Mouse (Mus musculus) midbrain, embryonic 16.5 days (tissue): ENCODE results near the gene Sec24c. TPM values are rescaled to one million over a fixed set of nuclear protein-coding genes. Genes with fewer than 3 reads are reported as not detected.
A peak's percentile ranks its signal among the peaks of the same experiment; 100 is the strongest.
"Not testable (repeated sequence)": the region's sequence is repeated elsewhere in the genome, so short reads cannot be mapped to it uniquely, and the experiment has no call there.

ENCODE experiments used
- ATAC-seq: fragments of 200-750 bp; cut with Nextera tagmentation; 2 replicates; pipeline ENCODE4 v1.8.0; 2017; ENCODE audit warnings: moderate TSS enrichment
- H3K27ac ChIP-seq: fragments of 300-500 bp; sonication (generic); 2 replicates; pipeline ENCODE4 v1.5.1; 2014; ENCODE audit warnings: mild to moderate bottlenecking, low read length, mixed read lengths
- H3K27me3 ChIP-seq: fragments of 300-500 bp; sonication (generic); 2 replicates; pipeline ENCODE4 v1.6.1; 2014; ENCODE audit warnings: low read depth, low read length, mixed read lengths; ENCODE audit not compliant: control insufficient read depth, insufficient read depth
- H3K36me3 ChIP-seq: fragments of 300-500 bp; sonication (generic); 2 replicates; pipeline ENCODE4 v1.6.1; 2014; ENCODE audit warnings: mild to moderate bottlenecking, low read length, moderate library complexity, mixed read lengths; ENCODE audit not compliant: control insufficient read depth, insufficient read depth
- H3K4me1 ChIP-seq: fragments of 300-500 bp; sonication (generic); 2 replicates; pipeline ENCODE4 v1.6.1; 2014; ENCODE audit warnings: mild to moderate bottlenecking, low read length, mixed read lengths; ENCODE audit not compliant: control insufficient read depth, insufficient read depth
- H3K4me2 ChIP-seq: fragments of 300-500 bp; sonication (generic); 2 replicates; pipeline ENCODE4 v1.6.1; 2014; ENCODE audit warnings: mild to moderate bottlenecking, low read length, mixed read lengths
- H3K4me3 ChIP-seq: fragments of 300-500 bp; sonication (generic); 2 replicates; pipeline ENCODE4 v1.5.1; 2014; ENCODE audit warnings: low read depth, mild to moderate bottlenecking, low read length, moderate library complexity, mixed read lengths
- H3K9ac ChIP-seq: fragments of 300-500 bp; sonication (generic); 2 replicates; pipeline ENCODE4 v1.6.1; 2014; ENCODE audit warnings: low read depth, low read length, mixed read lengths
- H3K9me3 ChIP-seq: fragments of 300-500 bp; sonication (generic); replicated peaks from 2 replicates; pipeline ENCODE4 v1.6.1; 2014; ENCODE audit warnings: mild to moderate bottlenecking, low read length, mixed read lengths; ENCODE audit not compliant: control insufficient read depth, poor library complexity, severe bottlenecking
- WGBS: fragments of 180-500 bp; shearing (Covaris S2); extraction: QIAGEN DNeasy Blood & Tissue Kit; methylation state at CpG from one replicate; pipeline ENCODE4 v1.1.7; 2014; 5-methylcytosine and 5-hydroxymethylcytosine counted together
- polyA plus RNA-seq: library from polyadenylated mRNA; unstranded; fragments of >200 nt; fragmentation: Nextera tagmentation; extraction: Ambion mirVana; gene quantifications from 2 replicates; pipeline ENCODE4 v1.2.1, GENCODE M21; 2015

Sec24c gene
- 89.9 and 92.9 TPM in 2 replicates for polyA plus RNA-seq

DNA sequence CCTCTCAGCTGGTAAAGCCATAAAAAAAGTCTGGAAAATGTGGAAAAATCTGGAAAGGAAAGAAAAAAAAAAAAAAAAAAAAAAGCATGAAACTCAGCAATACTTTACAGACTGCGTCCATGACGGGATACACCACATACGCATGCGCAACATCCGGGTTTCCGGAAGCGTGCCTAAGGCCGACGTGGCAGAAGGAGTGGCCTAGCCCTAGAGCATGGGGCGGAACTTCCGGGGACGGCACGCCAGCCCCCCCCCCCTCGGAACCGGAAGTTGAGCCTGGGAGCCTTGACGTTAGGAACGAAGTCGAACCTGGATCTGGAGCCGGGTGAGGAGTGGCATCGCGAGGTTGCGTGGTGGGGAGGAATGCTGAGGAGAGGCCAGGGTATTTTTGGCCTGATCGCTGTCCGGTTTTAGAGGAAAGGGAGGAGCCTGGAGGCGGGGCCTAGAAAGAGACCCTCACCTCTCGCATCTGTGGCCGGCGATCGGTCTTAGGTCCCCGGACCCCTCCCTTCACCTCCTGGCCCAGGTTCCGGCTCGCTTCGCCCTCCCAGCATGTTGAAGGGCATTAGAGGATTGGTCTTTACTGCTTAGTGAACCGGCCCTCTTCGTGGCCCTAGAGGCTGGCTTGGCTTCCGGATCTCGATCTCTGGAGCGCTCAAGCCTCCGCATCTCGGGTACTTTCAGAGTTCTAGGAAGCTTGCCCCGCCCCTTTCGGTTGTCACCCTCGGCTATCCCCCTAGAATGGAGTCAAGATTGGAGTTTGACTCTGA lies at the start of gene Sec24c:
TSS of gene Sec24c (plus strand) at position 245 of the 770 bp plus-strand sequence.
- peak within 1 kb of the TSS; percentile 91 for H3K4me2 ChIP-seq
- peak within 1 kb of the TSS; percentile 79 for H3K4me3 ChIP-seq
- ATAC-seq, result peak; percentile 96
- H3K4me1 ChIP-seq, result peaks cover 18% of the 10 kb centered on the region
- no peaks in the 10 kb centered on the region for H3K9me3 ChIP-seq
- H3K27me3 ChIP-seq, result no peaks in the 10 kb centered on the region
- peaks cover 25% of the 10 kb centered on the region for H3K36me3 ChIP-seq
- H3K27ac ChIP-seq, result peak within 1 kb of the TSS; percentile 77
- H3K9ac ChIP-seq, result peak within 1 kb of the TSS; percentile 62
- WGBS, result 0% methylated on average over 39 of the region's 43 CpGs

DNA sequence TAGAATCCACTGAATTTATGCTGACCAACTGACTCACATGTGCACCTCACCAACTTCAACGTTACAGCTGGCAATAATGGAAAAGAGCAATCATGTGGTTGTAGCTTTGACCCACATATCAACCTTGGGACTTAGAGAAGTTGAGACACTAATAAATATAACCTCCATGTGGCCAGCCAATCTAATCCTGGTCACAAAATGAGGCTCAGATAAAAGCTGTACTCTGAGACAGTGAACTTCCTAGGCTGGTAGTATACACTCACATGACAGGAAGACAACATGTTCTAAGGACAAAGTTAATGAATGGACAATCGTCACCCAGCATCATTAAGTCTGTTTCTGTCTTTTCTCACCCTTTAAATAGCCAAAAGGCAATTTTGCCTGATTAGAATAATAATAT lies 47.7 kb upstream of the Sec24c start:
- H3K4me1 ChIP-seq, result no peaks in the 10 kb centered on the region
- no peaks in the 10 kb centered on the region for H3K27me3 ChIP-seq
- H3K4me3 ChIP-seq, result no peak overlapping the region
- H3K27ac ChIP-seq, result no peak overlapping the region
- no peak overlapping the region for H3K4me2 ChIP-seq
- H3K9me3 ChIP-seq, result no peaks in the 10 kb centered on the region
- WGBS, result 84% methylated on average over 2 of the region's 2 CpGs
- H3K36me3 ChIP-seq, result no peaks in the 10 kb centered on the region
- no peak overlapping the region for H3K9ac ChIP-seq
- no peak for ATAC-seq

DNA sequence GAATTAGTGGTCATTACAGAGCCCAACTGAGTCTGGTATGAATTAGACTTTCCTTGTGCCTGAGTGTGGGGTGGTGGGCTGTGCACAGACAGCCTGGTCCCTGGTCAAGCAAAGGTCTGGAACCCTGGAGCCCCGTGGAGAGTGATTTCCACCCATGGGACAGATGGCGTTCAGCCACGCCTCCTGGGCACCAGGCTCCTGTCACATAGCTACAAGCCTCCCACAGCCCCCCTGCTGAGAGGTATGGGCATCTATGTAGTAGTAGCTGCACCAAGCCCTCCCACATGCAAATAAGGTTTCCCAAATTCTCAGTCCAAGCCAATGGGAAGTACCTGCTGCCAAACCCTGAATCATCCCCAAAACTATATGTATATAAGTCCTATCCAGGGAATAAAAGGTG lies 47.1 kb upstream of the Sec24c start:
- no peaks in the 10 kb centered on the region for H3K36me3 ChIP-seq
- 92% methylated on average over 3 of the region's 3 CpGs for WGBS
- no peak overlapping the region for H3K27ac ChIP-seq
- H3K4me2 ChIP-seq, result no peak overlapping the region
- H3K9me3 ChIP-seq, result no peaks in the 10 kb centered on the region
- no peaks in the 10 kb centered on the region for H3K27me3 ChIP-seq
- no peaks in the 10 kb centered on the region for H3K4me1 ChIP-seq
- no peak overlapping the region for H3K4me3 ChIP-seq
- no peak overlapping the region for H3K9ac ChIP-seq
- no peak for ATAC-seq

DNA sequence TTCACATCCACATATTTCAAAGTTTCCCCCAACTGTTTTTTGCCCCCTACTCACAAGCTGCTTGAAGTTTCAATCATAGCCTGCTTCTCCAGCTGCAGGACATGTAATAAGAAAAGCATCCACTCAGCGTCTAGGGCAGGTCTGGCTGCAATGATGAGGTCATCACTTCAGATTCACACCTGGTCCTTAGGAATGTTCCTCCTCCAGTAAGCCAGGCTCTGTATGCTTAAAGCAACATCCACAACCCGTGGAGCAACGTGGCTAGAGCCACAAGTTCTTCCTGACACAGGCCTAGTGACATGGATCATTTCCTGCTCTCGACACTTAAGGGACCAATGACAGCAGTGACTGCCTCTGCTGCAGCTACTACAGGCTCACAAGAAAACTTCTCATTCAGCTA lies 42.9 kb upstream of the Sec24c start:
- ATAC-seq, result no peak
- H3K36me3 ChIP-seq, result no peaks in the 10 kb centered on the region
- no peak overlapping the region for H3K4me2 ChIP-seq
- no peaks in the 10 kb centered on the region for H3K9me3 ChIP-seq
- no peak overlapping the region for H3K4me3 ChIP-seq
- WGBS, result 81% methylated on average over 4 of the region's 4 CpGs
- H3K9ac ChIP-seq, result no peak overlapping the region
- H3K27ac ChIP-seq, result no peak overlapping the region
- no peaks in the 10 kb centered on the region for H3K4me1 ChIP-seq
- H3K27me3 ChIP-seq, result no peaks in the 10 kb centered on the region

DNA sequence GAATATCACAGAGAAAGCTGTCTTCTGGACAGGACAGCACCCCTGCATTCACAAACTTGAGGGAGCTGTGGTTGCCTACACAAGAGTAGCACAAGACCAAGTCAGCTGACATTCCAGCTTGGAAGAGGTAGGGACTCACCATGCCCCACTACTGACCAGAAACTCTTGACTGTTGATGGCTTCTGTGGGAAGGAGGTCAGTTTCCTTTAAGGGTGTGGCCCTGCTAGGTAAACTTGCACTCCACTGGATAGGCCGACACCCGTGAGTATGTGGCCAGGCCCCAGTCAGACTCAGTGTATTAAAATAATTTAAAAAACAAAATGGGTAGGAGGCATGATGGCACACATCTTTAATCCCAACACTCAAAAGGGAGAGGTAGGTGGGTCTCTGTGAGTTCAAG lies 38.6 kb upstream of the Sec24c start:
- ATAC-seq, result no peak
- Histone ChIP-seq H3K4me1 (peaks cover 11% of the 10 kb centered on the region), H3K36me3 (no peaks in the 10 kb centered on the region), H3K27ac (no peak overlapping the region), H3K4me3 (no peak overlapping the region), H3K9me3 (no peaks in the 10 kb centered on the region), H3K9ac (no peak overlapping the region), H3K27me3 (no peaks in the 10 kb centered on the region), H3K4me2 (no peak overlapping the region)
- WGBS, result 91% methylated on average over 2 of the region's 2 CpGs

DNA sequence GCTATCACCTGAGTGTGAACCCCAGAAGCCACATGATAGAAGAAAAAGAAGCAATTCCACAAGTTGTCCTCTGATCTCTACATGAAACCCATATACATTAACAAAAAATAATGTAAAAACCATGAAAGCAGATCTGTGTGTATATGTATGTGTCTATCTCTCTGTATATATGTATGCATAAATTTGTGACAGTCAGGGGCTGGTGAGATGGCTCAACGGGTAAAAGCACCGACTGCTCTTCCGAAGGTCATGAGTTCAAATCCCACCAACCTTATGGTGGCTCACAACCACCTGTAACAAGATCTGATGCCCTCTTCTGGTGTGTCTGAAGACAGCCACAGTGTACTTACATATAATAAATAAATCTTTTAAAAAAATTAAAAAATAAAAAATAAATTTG lies 37.1 kb upstream of the Sec24c start:
- H3K4me2 ChIP-seq, ATAC-seq, H3K27ac ChIP-seq, H3K4me3 ChIP-seq, H3K36me3 ChIP-seq, H3K27me3 ChIP-seq, H3K9me3 ChIP-seq, H3K9ac ChIP-seq: not testable (repeated sequence)
- peaks cover 16% of the 10 kb centered on the region for H3K4me1 ChIP-seq
- 100% methylated on average over 3 of the region's 3 CpGs for WGBS

DNA sequence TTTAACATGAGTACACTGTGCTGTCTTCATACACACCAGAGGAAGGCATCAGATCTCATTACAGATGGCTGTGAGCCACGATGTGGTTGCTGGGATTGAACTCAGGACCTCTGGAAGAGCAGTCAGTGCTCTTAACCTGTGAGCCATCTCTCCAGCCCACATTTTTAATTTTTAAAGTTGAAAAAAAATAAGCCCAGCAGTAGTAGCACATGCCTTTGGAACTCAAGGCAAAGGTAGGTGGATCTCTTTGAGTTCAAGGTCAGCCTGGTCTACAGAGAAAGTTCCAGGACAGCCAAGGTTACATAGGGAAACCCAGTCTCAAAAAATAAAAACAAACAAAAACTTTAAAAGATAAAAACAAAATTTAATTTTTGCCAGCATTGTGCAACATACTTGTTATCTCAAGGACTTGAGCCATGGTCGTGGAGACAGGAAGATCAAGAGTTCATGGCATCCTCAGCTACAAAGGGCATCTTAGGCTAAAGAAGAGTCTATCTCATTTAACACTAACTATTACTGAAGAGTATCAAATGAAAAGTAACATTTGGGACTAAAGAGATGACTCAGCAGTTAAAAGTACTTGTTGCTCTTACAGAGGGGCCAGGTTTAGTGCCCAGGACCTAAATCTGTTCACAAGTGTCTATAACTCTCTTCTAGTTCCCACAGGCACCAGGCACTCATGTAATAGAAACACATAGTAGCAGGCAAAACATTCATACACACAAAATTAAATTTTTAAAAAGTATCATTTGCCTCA lies 36.1 kb upstream of the Sec24c start:
- Histone ChIP-seq H3K27ac (no peak overlapping the region), H3K4me1 (peaks cover 16% of the 10 kb centered on the region), H3K4me2 (no peak overlapping the region), H3K9ac (no peak overlapping the region), H3K9me3 (no peaks in the 10 kb centered on the region), H3K4me3 (no peak overlapping the region), H3K27me3 (no peaks in the 10 kb centered on the region), H3K36me3 (no peaks in the 10 kb centered on the region)
- WGBS, result 89% methylated on average over 2 of the region's 2 CpGs
- ATAC-seq, result no peak

DNA sequence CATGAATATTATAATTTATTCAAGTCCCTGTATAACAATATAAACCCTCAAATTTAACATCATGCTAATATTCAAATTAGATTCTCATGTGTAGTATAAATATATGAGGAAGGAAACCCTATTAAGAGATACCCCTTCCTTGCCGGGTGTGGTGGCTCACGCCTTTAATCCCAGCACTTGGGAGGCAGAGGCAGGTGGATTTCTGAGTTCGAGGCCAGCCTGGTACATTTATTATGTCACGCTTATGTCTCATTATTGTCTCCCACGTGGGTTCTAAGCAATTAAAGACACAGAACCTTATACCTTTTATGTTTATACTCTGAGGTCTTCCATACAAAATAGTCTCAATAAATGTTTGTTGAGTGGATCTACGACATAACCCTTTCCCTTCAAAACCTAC lies 35.4 kb upstream of the Sec24c start:
- 93% methylated on average over 6 of the region's 6 CpGs for WGBS
- Histone ChIP-seq H3K4me1 (peaks cover 16% of the 10 kb centered on the region), H3K4me3 (no peak overlapping the region), H3K27ac (no peak overlapping the region), H3K9ac (no peak overlapping the region), H3K36me3 (no peaks in the 10 kb centered on the region), H3K4me2 (no peak overlapping the region), H3K27me3 (no peaks in the 10 kb centered on the region), H3K9me3 (no peaks in the 10 kb centered on the region)
- ATAC-seq, result no peak
